Mouse (Mus musculus): ENCODE results near the gene Gtf2i.

Gtf2i gene

DNA sequence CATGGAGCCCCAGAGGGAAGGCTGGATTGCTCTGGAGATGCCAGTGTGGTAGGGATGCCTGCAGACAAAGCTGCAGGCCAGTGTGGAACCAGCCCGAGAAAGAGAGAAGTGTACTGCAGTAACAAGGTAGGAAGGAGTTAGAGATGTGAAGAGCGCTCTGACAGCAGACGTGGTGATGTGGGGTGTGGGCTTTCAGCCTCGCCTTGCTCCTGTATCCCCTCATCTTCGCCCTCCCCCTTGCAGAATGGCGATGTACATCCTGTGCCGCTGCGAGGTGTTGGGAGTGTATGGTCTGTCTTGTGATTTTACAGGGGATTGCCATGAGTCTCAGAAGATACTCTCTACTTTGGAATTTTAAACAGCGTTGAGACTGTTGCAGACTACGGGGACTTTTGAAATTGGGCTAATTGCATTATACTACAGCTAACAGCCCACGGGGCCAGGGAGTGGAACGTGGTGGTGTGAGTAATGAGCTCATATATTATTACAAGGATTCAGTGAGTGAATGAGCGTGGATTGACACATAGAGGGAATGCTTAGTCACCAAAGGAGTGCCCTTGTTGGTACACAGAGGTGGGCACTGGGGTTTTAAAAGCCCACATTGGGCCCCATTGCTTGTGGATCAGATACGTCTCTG, 65.8 kb downstream of the Gtf2i start:
- in situ Hi-C loops (cut with MboI; ENCODE audit: low sequenced_read_pairs) = no loop called here

DNA sequence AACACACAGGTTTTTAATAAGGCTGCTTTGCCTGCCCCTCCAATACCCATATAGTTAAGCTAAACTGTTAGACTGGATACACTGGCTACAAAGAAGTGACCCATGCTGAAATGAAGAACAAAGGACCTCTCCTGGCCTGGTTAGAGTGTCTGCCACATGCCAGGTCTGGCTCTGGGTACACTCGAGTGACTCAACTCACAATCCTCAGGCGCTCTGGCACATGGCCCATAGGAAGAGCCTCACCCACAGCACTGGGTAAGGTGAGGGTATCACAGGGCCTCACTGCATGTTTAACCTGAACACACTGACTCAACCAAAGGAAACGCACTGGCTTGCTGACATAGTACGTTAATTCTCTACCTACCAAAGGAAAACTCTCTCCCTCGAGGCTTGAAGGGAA, 68.4 kb downstream of the Gtf2i start:
- in situ Hi-C loops (cut with MboI; ENCODE audit: low sequenced_read_pairs) = no loop called here

- in situ Hi-C loops (cut with MboI; ENCODE audit: low sequenced_read_pairs) = no loop called here
Measured at GRCm38 (mm10) chr5:134244890-134245289, 69.7 kb downstream of the Gtf2i start.

GRCm38 (mm10) chr5:134243661-134244436, 70.7 kb downstream of the Gtf2i start:
- in situ Hi-C loops (cut with MboI; ENCODE audit: low sequenced_read_pairs) = no loop called here

- in situ Hi-C loops (cut with MboI; ENCODE audit: low sequenced_read_pairs) = no loop called here
Measured at GRCm38 (mm10) chr5:134241831-134242230, 72.7 kb downstream of the Gtf2i start.

DNA sequence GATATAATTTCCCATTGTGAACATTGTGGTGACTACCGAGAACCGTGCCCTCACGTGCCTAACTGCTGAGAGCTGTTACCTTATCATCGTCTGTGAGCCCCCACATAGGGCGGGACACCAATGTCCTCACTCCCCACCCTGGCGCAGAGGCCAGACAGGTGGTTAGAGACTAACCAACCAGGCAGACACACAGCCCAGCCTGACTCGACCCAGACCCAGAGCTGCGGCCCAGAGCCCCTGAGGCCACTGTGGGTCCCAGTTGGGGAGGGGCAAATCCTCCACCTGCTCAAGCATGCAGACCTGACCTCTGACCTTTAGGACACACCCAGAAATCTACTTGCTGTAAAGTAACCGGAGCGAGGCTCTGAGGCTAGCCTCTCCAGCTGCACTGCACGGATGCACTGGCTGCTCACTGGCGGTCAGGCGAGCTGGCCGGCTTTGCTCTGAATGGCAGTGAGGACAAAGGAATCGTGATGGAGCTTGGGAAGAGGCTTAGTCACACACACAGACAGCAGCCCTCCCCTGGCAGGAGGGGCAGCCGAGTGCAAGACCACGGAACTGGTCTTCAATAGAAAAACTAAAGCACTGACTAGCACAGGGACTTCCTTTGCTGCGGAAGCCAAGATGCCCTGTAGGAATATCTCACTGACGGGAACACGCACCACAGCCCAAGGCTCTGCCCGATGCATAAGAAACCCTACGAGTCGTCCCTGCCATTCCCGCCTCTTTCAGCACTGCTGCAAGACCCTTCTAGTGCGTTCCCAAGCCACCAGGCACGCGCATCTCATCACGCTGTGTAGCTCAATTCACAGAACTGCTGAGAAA, 76.4 kb downstream of the Gtf2i start:
- in situ Hi-C loops (cut with MboI; ENCODE audit: low sequenced_read_pairs) = no loop called here

DNA sequence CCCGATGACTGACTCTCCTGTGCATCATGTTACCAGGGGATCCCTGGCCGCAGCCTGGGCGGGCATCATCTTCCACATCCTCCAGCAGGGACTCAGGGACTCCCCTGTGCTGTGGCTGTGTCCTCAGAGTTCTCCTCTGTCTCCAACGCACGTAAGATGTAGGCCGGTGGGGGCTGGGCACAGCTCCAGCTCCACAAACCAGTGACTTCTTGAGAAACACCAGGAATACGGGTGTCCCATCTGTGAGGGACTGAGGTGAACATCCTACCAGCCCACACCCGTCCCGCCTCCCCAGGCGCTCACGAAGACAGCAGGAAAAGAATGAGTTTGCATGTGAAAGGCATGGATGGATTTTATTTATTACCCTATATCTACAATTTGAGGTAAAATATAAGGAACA, 77.1 kb downstream of the Gtf2i start:
- in situ Hi-C loops (cut with MboI; ENCODE audit: low sequenced_read_pairs) = no loop called here

DNA sequence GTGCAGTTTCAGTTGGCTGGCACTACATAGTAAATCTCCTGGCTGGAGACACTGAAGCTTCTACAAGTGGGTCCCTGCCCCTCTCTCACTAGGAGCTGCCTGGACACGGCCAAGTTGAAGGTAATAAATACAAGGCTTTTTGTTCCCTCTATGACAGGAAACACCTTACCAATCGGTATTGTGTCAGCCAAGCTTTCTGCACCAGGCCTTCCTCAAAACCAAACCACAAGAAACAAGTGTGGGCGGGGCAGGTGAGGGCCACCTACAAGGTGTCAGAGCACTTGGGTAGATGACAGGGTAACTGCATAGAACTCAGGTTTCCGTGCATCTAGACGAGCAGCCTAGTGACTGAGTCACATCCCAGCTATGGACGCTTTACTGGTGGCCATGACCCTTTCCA, 77.8 kb downstream of the Gtf2i start:
- in situ Hi-C loops (cut with MboI; ENCODE audit: low sequenced_read_pairs) = no loop called here

DNA sequence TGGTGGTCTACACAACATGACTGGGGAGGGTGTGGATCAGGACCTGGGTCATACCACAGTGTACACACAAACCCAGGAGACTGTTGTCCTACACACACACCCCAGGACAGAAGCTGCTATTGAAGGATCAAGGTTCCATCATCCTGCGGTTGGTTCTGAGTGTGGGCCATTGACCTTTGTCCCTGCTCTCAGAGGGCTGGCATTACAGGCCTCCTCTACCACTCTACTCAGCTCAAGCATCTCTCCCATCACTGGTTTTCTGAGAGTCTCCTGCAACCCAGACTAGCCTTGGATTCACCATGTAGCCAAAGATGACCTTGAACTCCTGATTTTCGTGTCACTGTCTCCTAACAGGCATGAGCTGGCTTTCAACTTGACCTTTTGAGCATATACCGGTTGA, 78.3 kb downstream of the Gtf2i start:
- in situ Hi-C loops (cut with MboI; ENCODE audit: low sequenced_read_pairs) = no loop called here

DNA sequence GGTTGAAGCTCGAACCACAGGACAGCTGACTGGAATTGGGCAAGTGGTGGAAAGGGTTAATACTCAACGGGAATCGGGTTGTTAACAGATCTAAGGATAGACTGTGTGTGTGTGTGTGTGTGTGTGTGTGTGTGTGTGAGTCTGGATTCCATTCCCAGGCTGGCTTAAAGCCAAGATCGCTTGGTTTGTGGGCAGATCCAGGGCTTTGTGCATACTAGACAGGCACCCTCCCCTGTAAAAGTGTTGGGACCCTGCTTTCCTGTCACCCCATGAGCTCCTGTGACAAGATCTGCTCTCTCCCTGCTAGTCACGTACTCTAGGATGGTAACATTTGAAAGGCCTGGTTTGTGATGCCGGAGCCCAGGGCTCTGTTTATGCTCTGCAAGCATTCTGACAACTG, 79.4 kb downstream of the Gtf2i start:
- in situ Hi-C loops (cut with MboI; ENCODE audit: low sequenced_read_pairs) = no loop called here

DNA sequence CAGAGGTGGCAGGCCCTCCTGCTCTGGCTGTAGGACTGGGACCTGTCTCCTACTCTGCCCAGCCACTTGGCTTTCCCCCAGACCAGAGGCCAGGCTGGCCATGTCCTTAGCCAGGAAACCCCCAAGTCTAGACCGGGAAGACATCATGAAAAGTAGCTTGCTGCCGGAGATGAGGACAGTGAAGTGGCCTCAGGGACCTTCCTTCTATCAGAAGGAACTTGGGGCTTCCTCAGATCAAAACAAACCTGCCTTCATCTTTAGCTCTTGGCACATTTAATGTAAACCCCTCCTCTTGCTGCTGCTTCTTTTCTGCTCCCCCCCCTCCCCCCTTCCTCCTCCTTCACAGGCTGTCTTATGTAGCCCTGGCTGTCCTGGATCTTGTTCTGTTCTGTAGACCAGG, 80.4 kb downstream of the Gtf2i start:
- in situ Hi-C loops (cut with MboI; ENCODE audit: low sequenced_read_pairs) = no loop called here

GRCm38 (mm10) chr5:134233244-134233651, 81.3 kb downstream of the Gtf2i start:
- in situ Hi-C loops (cut with MboI; ENCODE audit: low sequenced_read_pairs) = no loop called here

DNA sequence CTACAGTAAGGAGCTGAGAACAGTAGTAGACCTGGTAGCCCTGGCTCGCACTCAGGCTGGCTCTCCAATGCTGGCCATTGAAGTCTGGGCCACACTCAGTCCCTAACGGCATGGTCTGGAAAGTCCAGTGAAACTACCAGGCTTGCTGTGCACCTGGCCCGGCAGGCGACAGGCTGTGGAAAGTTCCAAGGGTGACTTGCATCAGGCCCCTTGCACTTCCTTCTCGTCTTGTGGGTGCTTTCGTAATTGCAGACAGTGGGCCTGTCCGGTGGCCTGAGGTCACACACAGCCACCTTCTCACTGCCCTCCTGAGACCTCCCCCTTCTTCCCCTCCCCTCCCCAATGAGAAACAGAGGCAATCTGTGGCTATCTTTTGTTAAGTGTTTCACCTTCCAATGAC, 82.0 kb downstream of the Gtf2i start:
- in situ Hi-C loops (cut with MboI; ENCODE audit: low sequenced_read_pairs) = no loop called here

DNA sequence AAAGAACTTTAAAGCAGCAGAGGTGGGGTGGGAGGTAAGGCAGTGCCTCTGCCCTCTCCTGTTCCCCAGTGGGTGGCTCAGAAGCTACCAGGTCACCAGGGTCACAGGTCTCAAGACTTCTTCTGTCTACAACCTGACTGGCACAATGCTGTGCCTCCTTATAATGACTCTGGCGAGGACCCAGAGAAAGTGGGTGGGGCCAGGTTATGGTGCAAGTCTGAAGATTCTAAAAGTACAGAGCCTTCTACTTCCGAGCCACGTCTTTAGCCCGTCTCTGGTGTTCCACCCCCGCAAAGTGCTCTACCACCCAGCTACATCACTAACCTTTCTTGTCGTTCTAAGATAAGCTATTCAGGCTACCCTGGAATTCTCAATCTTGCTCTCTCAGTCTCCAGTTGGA, 82.4 kb downstream of the Gtf2i start:
- in situ Hi-C loops (cut with MboI; ENCODE audit: low sequenced_read_pairs) = no loop called here

DNA sequence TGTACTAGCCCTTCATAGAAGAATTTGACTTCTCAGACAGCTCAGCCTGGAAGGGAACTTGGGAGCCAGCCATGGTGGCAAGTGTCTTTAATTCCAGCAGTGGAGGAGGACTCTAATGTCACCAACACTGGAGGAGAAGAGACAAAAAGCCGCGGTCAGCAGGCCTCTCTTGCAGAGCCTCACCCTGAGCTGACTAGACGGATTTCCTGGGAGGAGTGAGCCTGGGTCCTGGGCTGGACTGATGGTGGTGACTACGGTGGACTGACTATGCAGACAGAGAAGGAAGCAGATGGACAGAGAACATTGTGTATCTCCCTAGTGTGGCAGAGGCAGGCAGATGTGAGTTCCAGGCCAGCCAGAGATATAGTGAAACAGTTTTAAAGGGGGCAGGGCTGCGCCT, 83.2 kb downstream of the Gtf2i start:
- in situ Hi-C loops (cut with MboI; ENCODE audit: low sequenced_read_pairs) = no loop called here

DNA sequence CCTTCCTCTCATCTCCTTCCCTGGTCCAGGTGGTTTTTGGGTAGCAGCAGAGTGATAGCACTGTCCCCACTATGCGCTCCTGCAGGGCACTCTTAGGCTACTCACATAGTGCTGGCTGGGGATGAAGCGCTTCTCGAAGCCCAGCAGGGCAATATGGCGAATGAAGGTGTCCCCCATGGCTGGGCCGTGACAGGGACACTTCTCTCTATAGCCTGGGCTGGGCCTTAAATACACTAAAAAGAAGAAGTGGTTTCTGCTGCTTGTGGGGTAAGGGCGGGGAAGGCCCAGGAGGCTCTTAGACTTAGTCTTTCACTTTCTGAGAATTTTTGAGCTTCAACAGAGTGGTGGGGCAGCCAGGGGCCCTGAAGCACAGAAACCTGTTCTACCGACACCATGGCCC, 85.2 kb downstream of the Gtf2i start, which contains the start of gene Ncf1:
Gene Ncf1 (minus strand): TSS at position 235 of the 400 bp plus-strand sequence.
- in situ Hi-C loops (cut with MboI; ENCODE audit: low sequenced_read_pairs) = no loop called here

DNA sequence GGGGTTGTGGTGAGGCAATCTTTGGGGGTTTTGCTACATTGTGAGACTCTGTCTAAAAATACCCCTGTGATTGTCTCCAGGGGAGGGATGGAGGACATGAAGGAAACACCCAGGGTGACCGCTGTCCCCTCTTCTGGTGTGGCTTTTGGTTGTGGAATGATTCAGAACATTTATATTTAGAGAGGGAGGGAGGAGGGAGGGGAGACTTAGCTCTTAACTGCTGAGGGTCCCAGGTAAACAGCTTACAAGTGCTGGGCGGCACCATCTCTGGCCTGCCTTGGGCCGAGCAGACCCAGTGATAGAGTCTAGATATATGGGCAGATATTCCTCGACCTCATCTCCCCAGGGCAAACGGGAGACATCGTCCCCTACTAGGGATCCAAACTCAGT, 86.3 kb downstream of the Gtf2i start:
- in situ Hi-C loops (cut with MboI; ENCODE audit: low sequenced_read_pairs) = no loop called here

DNA sequence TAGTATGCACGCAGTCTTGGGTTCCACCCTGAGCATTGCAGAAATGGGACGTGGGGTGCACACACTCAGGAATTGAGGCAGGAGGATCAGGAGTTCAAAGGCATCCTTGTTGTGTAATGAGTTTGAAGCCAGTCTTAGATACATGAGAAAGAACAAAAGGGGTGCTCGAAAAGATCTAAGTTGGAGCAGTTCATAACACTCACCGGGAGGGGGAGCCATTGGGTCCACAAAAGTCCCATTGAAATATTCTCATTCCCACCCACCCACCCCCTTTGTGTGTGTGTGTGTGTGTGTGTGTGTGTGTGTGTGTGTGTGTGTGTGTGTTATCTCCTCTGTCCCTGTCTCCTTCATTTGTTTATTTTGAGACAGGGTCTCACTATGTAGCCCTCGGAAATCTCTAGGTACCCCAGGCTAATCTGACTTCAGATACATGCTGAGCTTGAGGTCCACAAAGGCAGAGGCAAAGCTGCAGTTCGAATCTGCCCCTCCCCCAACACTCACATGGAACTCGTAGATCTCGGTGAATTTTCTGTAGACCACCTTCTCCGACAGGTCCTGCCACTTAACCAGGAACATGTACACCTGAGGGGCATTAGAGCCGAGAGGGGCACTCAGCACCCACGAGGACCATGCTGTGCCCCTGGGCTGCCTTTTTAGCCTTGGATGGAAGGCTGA, 86.8 kb downstream of the Gtf2i start:
- in situ Hi-C loops (cut with MboI; ENCODE audit: low sequenced_read_pairs) = no loop called here

- in situ Hi-C loops (cut with MboI; ENCODE audit: low sequenced_read_pairs) = no loop called here
Measured at GRCm38 (mm10) chr5:134226946-134227345, 87.6 kb downstream of the Gtf2i start.

DNA sequence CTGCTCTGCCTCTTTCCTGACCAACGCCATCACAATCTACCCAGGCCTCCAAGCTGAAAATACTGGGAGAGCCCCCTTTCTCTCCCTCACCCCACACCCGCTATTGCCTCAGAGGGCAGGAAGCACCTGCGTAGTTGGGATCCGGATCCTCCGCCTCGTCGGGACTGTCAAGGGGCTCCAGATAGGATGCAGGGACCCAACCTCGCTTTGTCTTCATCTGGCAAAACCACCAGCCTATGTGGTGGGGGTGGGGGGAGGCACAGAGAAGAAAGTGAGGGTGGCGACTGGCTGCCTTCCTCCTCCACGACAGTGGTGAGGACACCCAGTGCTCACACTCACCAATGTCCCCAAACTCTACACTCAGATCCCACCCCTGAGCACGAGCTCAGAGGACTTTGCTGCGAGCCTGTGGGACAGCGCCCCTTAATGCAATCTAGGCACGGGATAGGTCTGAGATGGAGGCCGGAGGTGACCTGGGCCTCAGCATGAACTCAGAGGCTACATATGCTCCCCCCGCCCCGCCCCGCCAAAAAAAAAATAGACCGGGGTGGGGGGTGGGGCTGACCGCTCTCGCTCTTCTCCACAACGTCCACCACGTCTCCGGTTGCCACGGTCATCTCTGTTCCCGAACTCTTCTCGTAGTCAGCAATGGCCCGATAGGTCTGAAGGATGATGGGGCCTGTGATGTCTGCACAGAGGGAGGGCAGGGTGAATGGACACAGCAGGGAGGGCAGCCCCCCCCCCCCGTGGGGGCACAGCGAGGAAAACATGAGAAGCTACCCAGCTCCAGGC, 89.3 kb downstream of the Gtf2i start:
- in situ Hi-C loops (cut with MboI; ENCODE audit: low sequenced_read_pairs) = no loop called here

Measured in CH12F3 (cell line).